Mouse (Mus musculus): ENCODE measurements around the gene Mical2. TPM values are rescaled to one million over a fixed set of nuclear protein-coding genes. Genes with fewer than 3 reads are reported as not detected.

The Mical2 gene
- total RNA-seq (2021), result 100 to 1,000 TPM; 124 to 136 TPM
- long read RNA-seq, experiment 1, full-length matches to known transcripts, result 2 of 86 reads
- long read RNA-seq, experiment 1, partial matches to known transcripts, result 7 of 86 reads
- long read RNA-seq, experiment 1, other reads (novel, unspliced or antisense), result 77 of 86 reads
- long read RNA-seq, experiment 2, partial matches to known transcripts, result 12 of 101 reads
- long read RNA-seq, experiment 2, other reads (novel, unspliced or antisense), result 88 of 101 reads

DNA sequence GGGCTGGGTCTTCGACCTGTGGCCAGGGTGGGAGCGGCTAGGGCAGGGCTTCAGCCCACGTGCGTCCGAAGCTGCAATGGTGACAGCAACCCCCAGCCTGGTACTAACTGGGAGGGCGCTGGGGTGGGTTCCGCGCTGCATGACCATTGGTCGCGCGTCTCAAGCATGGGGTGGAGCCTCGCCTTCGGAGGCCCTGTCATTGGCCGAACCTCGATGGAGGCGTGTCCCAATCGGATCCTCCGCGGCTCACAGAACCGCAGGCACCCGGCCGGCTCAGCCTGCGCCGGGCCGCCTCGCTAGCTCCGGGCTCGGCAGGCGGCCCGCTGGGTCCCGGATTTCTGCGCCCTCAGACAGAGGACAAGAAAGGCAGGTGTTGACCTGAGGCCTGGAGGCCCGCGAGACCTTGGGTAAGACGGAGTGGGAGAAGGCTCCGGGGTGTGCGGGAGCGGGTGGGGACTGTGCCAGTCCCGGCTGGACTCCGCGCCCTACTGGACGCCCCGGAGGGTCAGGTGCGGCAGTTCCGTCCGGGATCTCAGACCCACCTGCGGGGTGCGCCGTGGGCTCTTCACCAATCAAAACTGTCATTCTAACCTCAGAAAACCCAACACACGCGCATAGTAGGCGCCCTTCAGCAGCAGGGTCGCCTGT is at the start of gene Mical2:
Gene Mical2 (plus strand): TSS at position 242 of the 648 bp plus-strand sequence.
- Histone ChIP-seq H3K27ac (peak within 1 kb of the TSS; percentile 96), H3K4me3 (peak within 1 kb of the TSS; percentile 93)
- DNase-seq, result peak; percentile 97
- TF ChIP-seq CTCF (IDR thresholded peaks at IDR 0.05), result no peak
- intact Hi-C loops (cut with DNase I), result loop anchor here (2.0 to 5.0 kb wide), 2 partner anchors 41 to 102 kb away; no protein-coding TSS in a partner anchor

DNA sequence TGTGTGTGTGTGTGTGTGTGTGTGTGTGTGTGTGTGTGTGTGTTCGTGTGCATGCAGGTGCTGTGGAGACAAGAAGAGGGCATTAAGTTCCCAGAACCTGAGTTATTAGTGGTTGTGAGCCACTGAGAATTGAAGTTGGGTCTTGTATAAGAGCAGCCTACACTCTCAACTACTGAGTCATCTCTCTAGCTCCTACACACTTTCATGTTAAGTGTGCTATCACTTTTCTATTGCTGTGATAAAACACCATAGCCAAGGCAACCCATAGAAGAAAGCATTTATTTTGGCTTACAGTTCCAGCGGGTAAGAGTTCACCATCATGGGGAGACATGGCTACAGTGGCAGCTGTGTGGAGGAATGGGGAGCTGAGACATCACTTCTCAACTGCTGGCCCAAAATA is 49.0 kb upstream of the Mical2 start:
- TF ChIP-seq CTCF (IDR thresholded peaks at IDR 0.05), result no peak
- Histone ChIP-seq H3K27ac (no peak overlapping the region), H3K4me3 (no peak overlapping the region)
- DNase-seq, result no peak
- intact Hi-C loops (cut with DNase I), result loop anchor here (5.0 kb wide), 1 partner anchor 59 kb away; no protein-coding TSS in a partner anchor

DNA sequence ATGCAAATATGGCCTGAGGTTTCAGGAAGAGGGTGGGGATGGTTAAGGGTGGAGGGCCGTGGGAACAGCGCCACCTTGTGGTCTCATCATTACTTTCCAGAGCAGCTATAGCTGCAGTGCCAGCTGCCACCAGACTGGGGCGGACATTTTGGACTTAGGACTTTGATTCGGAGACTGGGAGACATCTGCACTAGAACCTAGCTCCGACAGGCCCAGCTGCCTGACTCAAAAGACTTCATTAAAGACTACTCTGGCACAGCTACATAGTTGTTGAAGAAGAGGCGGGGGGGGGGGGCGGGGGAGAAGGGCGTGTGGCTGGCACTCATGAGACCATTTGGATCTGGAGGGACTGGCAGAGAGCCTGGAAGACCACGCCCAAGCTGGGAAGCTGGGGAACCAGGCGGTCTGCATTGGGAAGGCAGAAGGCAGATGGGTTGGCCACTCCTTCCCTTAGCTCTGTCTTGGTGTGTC is 45.4 kb upstream of the Mical2 start:
- peak; percentile 87 for DNase-seq
- intact Hi-C loops (cut with DNase I), result loop anchor here (1.0 to 5.0 kb wide), 2 partner anchors 95 to 147 kb away; no protein-coding TSS in a partner anchor
- TF ChIP-seq CTCF (IDR thresholded peaks at IDR 0.05), result no peak; the same call in 1 of the 2 replicates
- Histone ChIP-seq H3K27ac (peak overlapping the region; percentile 38), H3K4me3 (peak overlapping the region; percentile 34)

DNA sequence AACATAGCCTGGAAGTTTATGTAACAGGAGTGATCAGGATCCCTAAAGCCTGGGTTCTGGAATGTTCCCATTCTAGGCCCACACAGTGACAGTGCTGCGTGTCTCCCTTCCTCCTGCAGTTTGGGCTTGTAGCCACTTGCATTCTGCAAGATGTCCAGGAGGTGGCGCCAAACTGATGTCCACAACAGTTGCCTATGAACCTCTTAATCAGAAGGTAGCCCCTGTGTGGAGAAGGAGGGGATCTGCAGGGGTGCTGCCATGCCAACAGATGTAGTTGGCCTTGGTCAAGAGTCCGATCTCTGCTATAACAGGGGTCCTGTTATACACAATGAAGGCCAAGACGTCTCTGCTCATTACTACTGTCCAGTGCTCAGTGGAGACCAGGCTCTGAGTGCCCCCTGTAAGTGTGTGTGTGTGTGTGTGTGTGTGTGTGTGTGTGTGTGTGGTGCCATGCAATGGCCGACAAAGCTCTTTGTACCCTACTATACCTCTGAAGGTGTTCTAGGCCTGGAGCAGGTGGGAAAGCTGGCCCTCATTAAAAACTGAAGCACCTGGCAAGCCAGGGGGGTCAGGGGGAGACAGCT is 42.3 kb upstream of the Mical2 start:
- Histone ChIP-seq H3K27ac (peak overlapping the region; percentile 89), H3K4me3 (no peak overlapping the region)
- peak; percentile 90 for DNase-seq
- peak; percentile 100 for TF ChIP-seq CTCF (IDR thresholded peaks at IDR 0.05)
- intact Hi-C loops (cut with DNase I), result loop anchor here (1.0 to 5.0 kb wide), 2 partner anchors 144 to 186 kb away; no protein-coding TSS in a partner anchor

DNA sequence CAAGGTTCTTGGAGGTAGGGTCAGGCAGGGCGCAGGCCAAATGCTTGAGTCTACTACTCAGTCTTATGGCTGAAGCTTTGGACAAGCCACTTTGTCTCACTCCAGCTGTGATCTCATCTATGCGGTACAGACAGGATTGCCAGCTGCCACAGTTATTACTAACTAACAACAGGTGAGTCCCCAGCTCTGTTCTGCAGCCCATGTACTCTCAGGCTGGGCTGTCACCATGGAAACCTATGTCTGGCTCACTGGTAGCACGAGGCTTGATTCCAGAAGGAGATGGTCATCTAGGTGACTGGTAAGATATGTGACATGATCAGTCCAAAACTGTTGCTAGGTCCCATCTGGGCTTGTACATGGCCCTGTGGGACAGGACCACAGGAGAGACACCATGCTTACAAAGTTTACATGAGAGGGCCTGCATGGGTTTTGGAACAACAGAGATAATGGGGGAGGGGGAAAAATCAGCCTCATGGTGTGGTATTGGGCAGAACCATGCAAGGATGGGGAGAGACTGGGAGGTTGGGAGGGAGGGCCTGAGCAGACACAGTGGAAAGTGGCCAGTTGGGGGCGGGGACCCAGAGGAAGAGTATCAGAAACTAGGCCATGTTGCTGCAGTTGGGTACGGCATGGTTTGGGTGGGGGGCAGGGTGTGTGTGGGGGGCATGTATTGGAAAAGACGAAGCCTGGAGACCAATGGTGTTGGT is 41.0 kb upstream of the Mical2 start:
- intact Hi-C loops (cut with DNase I), result loop anchor here (2.0 to 5.0 kb wide), 3 partner anchors 42 to 143 kb away; no protein-coding TSS in a partner anchor
- peak; percentile 72 for DNase-seq
- Histone ChIP-seq H3K27ac (peak overlapping the region; percentile 89), H3K4me3 (no peak overlapping the region)
- TF ChIP-seq CTCF (IDR thresholded peaks at IDR 0.05), result no peak

DNA sequence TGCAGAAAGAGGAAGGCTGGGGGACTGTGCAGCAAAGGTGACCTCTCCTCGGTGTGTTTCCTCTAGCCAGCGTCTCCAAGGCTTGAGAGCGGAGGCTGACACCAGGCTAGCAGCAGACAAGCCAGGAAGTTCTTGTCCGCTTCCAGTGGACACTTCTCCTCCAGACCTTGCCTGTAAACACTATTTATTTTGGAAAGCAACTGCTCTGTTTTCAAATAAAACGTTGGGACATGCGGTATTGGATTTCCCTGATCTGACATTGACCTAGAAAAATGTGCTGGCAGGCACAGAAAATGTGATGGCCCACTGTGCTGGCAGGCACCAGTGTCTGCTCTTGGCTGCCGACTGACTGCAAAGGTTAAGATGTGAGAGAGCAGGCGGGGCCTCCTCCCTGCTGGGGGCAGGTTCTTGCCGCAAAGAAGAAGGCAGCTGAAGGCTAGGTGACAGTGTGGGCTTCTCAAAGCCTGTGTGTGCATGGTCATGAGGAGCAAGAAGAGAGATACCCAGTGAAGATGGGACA is 40.4 kb upstream of the Mical2 start:
- peak overlapping the region; percentile 89 for H3K27ac ChIP-seq
- peak; percentile 90 for DNase-seq
- H3K4me3 ChIP-seq, result no peak overlapping the region
- TF ChIP-seq CTCF (IDR thresholded peaks at IDR 0.05), result no peak
- intact Hi-C loops (cut with DNase I), result loop anchor here (2.0 kb wide), 2 partner anchors 42 to 106 kb away; no protein-coding TSS in a partner anchor

DNA sequence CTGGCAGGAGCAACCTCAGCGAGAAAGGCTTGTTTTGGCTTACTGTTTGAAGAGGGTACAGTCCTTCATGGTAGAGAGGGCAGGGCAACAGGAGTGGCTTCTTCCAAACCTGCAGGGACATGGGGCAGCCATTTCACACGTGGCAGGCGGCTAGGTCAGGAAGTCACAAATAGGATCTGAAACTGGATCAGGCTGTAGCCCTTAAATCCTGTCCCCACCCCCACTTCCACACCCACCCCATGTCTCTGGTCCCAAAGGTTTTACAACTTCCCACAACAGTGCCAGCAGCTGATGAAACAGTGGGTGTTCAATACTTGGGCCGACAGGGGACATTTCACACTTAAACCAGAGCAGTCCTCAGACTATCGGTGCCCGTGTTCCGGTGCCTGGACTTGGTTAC is 38.8 kb upstream of the Mical2 start:
- Histone ChIP-seq H3K27ac (peak overlapping the region; percentile 89), H3K4me3 (no peak overlapping the region)
- TF ChIP-seq CTCF (IDR thresholded peaks at IDR 0.05), result no peak
- no peak for DNase-seq
- intact Hi-C loops (cut with DNase I), result no loop called here

DNA sequence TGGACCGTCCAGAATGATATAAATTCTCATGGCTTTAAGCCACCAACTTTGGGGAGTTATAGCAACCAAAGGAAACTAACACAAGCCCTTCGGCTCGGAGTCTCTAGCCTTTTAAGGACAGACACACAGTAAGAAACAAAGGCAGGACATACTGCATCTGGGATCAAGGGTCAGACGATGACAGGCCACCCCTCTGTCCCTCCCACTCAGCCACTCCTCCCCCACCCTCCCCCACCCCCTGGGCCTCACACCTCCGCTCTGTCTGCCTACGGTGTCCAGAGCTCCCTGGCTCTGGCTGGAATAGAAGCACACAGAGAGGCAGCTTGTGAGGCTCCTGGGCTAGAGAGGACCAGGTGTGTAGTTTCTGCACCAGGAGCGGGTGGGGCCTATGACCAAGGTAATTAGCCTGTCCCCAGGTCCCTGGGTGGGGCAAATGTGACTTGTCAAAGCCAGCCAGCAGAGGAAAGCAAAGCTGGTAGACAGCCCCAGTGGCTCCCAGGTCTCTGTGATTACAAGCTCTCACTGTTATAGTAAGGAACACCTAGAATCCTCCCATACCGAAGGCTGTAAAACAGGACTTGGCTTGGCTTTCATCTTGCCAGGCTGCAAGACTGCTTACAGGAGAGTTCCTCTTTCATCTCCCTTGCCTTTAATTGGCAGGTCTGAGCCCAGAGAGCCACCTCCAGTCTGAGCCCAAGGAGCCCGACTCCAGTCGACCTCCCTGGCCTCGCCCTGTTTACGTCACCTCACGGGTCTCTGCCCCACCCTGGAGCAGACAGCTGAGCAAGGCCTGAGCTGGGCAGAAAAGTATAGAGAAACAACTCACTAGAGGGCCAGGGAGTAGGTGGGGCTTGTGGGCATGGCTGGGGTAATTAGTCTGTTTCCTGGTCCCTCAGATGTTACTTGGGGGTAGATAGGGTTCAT is 37.9 kb upstream of the Mical2 start:
- TF ChIP-seq CTCF (IDR thresholded peaks at IDR 0.05), result no peak
- Histone ChIP-seq H3K27ac (peak overlapping the region; percentile 89), H3K4me3 (no peak overlapping the region)
- DNase-seq, result peak; percentile 33
- intact Hi-C loops (cut with DNase I), result no loop called here

DNA sequence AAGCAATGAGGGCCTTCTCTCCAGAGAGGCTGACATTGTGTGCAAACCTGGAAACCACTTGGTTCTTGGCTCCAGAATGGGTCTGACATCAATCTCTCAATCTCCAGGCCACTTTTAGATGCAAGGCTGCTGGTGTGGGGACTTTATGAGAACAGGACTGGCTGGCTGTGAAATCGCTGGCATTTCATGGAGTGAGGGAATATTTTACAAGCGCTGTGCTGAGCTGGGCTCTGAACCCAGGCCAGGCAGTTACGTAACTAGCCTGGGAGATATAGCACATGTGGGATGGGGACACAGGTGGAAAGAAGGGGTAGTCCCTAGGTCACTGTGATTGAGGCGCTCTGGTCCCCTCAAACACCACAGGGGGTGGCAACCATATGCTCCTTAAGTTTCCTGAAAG is 33.4 kb upstream of the Mical2 start:
- TF ChIP-seq CTCF (IDR thresholded peaks at IDR 0.05), result no peak

DNA sequence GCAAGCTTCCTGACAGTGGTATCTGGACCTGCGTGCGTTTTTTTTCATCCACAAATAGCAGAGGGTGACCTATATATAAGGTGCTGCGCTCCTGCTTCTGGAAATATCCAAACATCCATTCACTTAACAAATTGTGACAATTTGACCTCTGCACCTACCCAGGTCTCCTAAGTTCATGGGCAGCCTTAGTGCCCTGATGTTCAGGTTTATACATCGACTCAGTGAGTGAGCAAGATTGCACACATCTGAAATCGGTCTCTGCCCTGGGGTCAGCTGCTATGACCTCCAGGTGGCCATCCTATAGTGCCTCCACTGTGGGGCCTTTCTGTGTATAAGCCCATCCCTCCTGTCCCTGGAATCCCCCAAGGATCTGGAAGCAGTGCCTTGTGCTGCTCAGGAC is 32.9 kb upstream of the Mical2 start:
- no peak overlapping the region for H3K4me3 ChIP-seq
- TF ChIP-seq CTCF (IDR thresholded peaks at IDR 0.05), result no peak

More for the DNA sequence above, 33.4 kb upstream of the Mical2 start:
- DNase-seq, result peak; percentile 92
- intact Hi-C loops (cut with DNase I), result no loop called here
- H3K4me3 ChIP-seq, result no peak overlapping the region
- peak overlapping the region; percentile 86 for H3K27ac ChIP-seq

DNA sequence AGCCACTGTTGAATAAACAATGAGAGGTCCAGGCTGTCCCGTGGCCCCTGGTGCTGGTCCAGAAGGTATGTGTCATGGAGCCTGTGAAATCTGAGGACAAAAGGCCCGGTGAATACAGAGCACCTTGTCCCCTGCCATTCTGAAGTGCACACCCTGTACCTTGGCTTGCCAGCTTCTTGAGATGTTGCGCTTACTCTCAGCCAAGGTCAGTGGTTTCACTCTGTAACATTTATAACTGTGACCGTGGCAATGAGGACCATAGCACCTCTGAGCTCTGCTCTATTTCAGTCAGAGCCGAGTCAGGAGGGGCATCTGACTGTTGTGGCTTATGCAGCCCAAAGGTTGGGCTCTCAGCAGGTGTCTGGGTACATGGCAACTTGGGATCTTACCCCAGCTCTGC is 31.4 kb upstream of the Mical2 start:
- TF ChIP-seq CTCF (IDR thresholded peaks at IDR 0.05), result no peak
- peak; percentile 77 for DNase-seq

More for the DNA sequence above, 32.9 kb upstream of the Mical2 start:
- intact Hi-C loops (cut with DNase I), result no loop called here
- H3K27ac ChIP-seq, result peak overlapping the region; percentile 86
- DNase-seq, result no peak

More for the DNA sequence above, 31.4 kb upstream of the Mical2 start:
- intact Hi-C loops (cut with DNase I), result loop anchor here (2.0 kb wide), 1 partner anchor 95 kb away; no protein-coding TSS in a partner anchor
- Histone ChIP-seq H3K27ac (peak overlapping the region; percentile 86), H3K4me3 (no peak overlapping the region)

All from gastrocnemius, adult 2 months (tissue).